Mouse (Mus musculus) kidney, embryonic 15.5 days (tissue): ENCODE data around the gene Borcs8. TPM values are rescaled to one million over a fixed set of nuclear protein-coding genes. Genes with fewer than 3 reads are reported as not detected.

Source experiments
- ATAC-seq: fragments of 200-750 bp; cut with Nextera tagmentation; replicated peaks from 2 replicates; pipeline ENCODE4 v1.8.0; 2017; ENCODE audit warnings: moderate TSS enrichment; ENCODE audit not compliant: low FRiP score
- H3K27ac ChIP-seq: fragments of 300-500 bp; sonication (generic); 2 replicates; pipeline ENCODE4 v1.5.1; 2015; ENCODE audit warnings: mild to moderate bottlenecking, inconsistent platforms
- H3K27me3 ChIP-seq: fragments of 300-500 bp; sonication (generic); 2 replicates; pipeline ENCODE4 v1.6.1; 2015; ENCODE audit warnings: inconsistent platforms
- H3K36me3 ChIP-seq: fragments of 300-500 bp; sonication (generic); 2 replicates; pipeline ENCODE4 v1.6.1; 2015; ENCODE audit warnings: inconsistent platforms
- H3K4me1 ChIP-seq: fragments of 300-500 bp; sonication (generic); 2 replicates; pipeline ENCODE4 v1.6.1; 2015; ENCODE audit warnings: inconsistent platforms
- H3K4me2 ChIP-seq: fragments of 300-500 bp; sonication (generic); 2 replicates; pipeline ENCODE4 v1.6.1; 2015; ENCODE audit warnings: moderate library complexity, mild to moderate bottlenecking, inconsistent platforms
- H3K4me3 ChIP-seq: fragments of 300-500 bp; sonication (generic); replicated peaks from 2 replicates; pipeline ENCODE4 v1.5.1; 2015; ENCODE audit warnings: mild to moderate bottlenecking, inconsistent platforms
- H3K9ac ChIP-seq: fragments of 300-500 bp; sonication (generic); 2 replicates; pipeline ENCODE4 v1.6.1; 2015; ENCODE audit warnings: mild to moderate bottlenecking, inconsistent platforms
- H3K9me3 ChIP-seq: fragments of 300-500 bp; sonication (generic); replicated peaks from 2 replicates; pipeline ENCODE4 v1.6.1; 2016; ENCODE audit warnings: inconsistent platforms
- WGBS: fragments of 180-500 bp; shearing (Covaris S2); methylation state at CpG from one replicate; pipeline ENCODE4 v1.1.7; 2015; ENCODE audit warnings: mixed read lengths; 5-methylcytosine and 5-hydroxymethylcytosine counted together
- polyA plus RNA-seq: library from polyadenylated mRNA; unstranded; fragments of >200 nt; fragmentation: Nextera tagmentation; extraction: Ambion mirVana; gene quantifications from 2 replicates; pipeline ENCODE4 v1.2.1, GENCODE M21; 2015

Gene Borcs8
- polyA plus RNA-seq, 1 experiment from 2014 or later: 47.8 TPM

DNA sequence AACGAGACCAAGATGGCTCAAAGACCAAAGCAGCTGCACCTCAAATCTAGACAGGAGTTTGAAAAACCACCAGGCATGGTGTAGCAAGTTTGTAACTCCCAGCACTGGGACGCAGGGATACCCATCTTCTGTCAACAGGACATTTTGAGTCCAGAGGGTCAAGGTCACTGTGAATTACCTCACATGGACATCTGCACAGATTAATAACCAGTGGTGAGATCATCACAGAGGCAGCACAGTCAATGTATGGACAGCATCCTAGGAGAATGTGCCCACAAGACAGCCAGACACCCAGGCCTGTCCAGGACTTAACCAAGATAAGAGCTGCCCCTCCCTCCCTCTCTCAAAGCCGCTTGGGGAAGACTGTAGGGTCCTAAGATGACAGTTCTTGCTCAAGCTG, 30.8 kb downstream of the Borcs8 start:
- WGBS: 78% methylated on average over 3 of the region's 3 CpGs
- 0 out of 2 replicates have a peak overlapping the region, but pooled peaks have one; percentile 33 for H3K27ac ChIP-seq
- H3K4me1 ChIP-seq: peaks cover 44% of the 10 kb centered on the region
- no peak overlapping the region for H3K4me2 ChIP-seq
- H3K27me3 ChIP-seq: peaks cover 15% of the 10 kb centered on the region
- no peak overlapping the region for H3K9ac ChIP-seq
- no peak for ATAC-seq
- no peaks in the 10 kb centered on the region for H3K9me3 ChIP-seq
- no peak overlapping the region for H3K4me3 ChIP-seq
- H3K36me3 ChIP-seq: 0 out of 2 replicates have a peak, but pooled peaks cover 8% of the 10 kb centered on the region

DNA sequence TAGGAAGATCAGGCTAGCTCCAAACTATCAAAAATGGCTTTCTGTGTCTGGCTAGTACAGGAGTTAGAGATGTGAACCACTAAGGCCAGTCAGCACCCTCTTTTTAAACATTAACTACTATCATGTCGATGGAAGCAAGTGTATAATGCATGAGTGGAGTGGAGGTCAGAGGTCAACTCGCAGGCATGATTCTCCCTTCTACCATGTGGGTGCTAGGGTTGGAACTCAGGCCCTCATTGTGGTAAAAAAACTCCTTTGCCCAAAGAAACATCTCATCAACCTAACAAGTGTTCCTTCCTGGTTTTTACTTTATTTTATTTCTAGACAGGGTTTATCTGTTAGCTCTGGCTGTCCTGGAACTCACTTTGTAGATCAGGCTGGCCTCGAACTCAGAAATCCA, 31.4 kb downstream of the Borcs8 start:
- ATAC-seq: no peak
- Histone ChIP-seq H3K9me3 (no peaks in the 10 kb centered on the region), H3K27ac (0 out of 2 replicates have a peak overlapping the region, but pooled peaks have one; percentile 33), H3K4me2 (no peak overlapping the region), H3K4me1 (peaks cover 39% of the 10 kb centered on the region), H3K36me3 (0 out of 2 replicates have a peak, but pooled peaks cover 8% of the 10 kb centered on the region), H3K4me3 (no peak overlapping the region), H3K27me3 (peaks cover 9% of the 10 kb centered on the region), H3K9ac (no peak overlapping the region)
- WGBS: 56% methylated on average over 3 of the region's 3 CpGs

- Histone ChIP-seq H3K27ac (peak overlapping the region; percentile 76; the same call in 1 of the 2 replicates), H3K27me3 (0 out of 2 replicates have a peak, but pooled peaks cover 4% of the 10 kb centered on the region), H3K4me1 (peaks cover 35% of the 10 kb centered on the region), H3K9me3 (no peaks in the 10 kb centered on the region), H3K9ac (no peak overlapping the region), H3K36me3 (0 out of 2 replicates have a peak, but pooled peaks cover 8% of the 10 kb centered on the region), H3K4me3 (peak overlapping the region; percentile 65; the same call in 1 of the 2 replicates), H3K4me2 (peak overlapping the region; percentile 66)
- ATAC-seq: no peak
- WGBS: 70% methylated on average over 7 of the region's 7 CpGs
These were observed 31.9 kb downstream of the Borcs8 start for GRCm38 (mm10) chr8:70171240-70171639.

- peak; percentile 96 for ATAC-seq
- WGBS: 2% methylated on average over 27 of the region's 27 CpGs
- peaks cover 26% of the 10 kb centered on the region for H3K4me1 ChIP-seq
- H3K36me3 ChIP-seq: peaks cover 16% of the 10 kb centered on the region
- H3K9ac ChIP-seq: peak within 1 kb of the TSS; percentile 74
- H3K27ac ChIP-seq: peak within 1 kb of the TSS; percentile 76
- 0 out of 2 replicates have a peak, but pooled peaks cover 4% of the 10 kb centered on the region for H3K27me3 ChIP-seq
- H3K4me3 ChIP-seq: peak within 1 kb of the TSS; percentile 65
- no peaks in the 10 kb centered on the region for H3K9me3 ChIP-seq
- peak within 1 kb of the TSS; percentile 66 for H3K4me2 ChIP-seq
These were observed 32.9 kb downstream of the Borcs8 start, which contains the start of gene Tmem161a for GRCm38 (mm10) chr8:70172043-70172681. TSS of gene Tmem161a (plus strand) at chr8:70172356.

GRCm38 (mm10) chr8:70173320-70173719, 34.0 kb downstream of the Borcs8 start:
- 0 out of 2 replicates have a peak, but pooled peaks cover 1% of the 10 kb centered on the region for H3K27me3 ChIP-seq
- no peak overlapping the region for H3K27ac ChIP-seq
- no peaks in the 10 kb centered on the region for H3K9me3 ChIP-seq
- 73% methylated on average over 5 of the region's 5 CpGs for WGBS
- H3K36me3 ChIP-seq: peaks cover 27% of the 10 kb centered on the region
- no peak for ATAC-seq
- H3K4me2 ChIP-seq: peak overlapping the region; percentile 66
- peak overlapping the region; percentile 65 for H3K4me3 ChIP-seq
- peak overlapping the region; percentile 74; the same call in 1 of the 2 replicates for H3K9ac ChIP-seq
- peaks cover 25% of the 10 kb centered on the region for H3K4me1 ChIP-seq

DNA sequence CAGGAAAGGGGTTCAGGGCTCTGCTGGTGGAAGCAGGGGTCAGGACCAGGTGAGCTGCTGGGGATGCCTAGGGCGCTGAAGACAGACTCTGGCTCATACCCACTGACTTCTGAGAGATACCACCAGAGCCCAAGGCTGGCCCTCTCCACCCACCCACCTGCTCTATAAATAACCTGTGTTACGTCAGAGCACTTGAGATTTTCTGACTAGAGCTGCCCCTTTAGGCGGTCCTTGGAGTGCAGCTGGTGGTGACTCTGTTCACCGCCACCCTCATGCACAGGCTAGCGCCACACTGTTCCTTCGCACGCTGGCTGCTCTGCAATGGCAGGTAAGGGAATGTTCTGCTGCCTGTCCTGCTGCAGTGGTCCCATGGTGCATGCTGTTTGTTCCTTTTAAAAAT, 34.8 kb downstream of the Borcs8 start:
- H3K4me2 ChIP-seq: no peak overlapping the region
- no peak overlapping the region for H3K9ac ChIP-seq

DNA sequence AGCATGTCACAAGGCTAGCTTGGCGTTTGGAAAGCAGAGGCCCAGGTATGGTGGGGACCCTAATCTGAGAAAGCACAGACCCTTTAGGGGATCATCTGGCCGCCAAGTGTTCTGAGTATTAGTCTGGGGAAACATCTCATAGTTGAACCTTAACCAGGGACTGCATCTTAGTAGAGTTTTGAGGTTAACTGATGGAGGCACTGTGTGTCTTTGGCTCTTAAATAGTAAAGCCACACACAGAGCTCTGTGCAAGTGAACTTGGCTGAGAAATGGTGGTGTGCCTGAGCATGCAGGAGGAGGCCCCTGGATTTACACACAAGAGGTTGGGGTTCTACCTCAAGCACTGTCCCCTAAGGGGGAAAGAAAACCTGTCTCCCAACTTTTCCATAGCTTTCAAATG, 38.9 kb downstream of the Borcs8 start:
- no peak overlapping the region for H3K4me2 ChIP-seq
- WGBS: 93% methylated on average over 2 of the region's 2 CpGs
- H3K27ac ChIP-seq: no peak overlapping the region
- H3K27me3 ChIP-seq: no peaks in the 10 kb centered on the region
- no peak overlapping the region for H3K9ac ChIP-seq
- H3K36me3 ChIP-seq: peaks cover 70% of the 10 kb centered on the region
- no peak overlapping the region for H3K4me3 ChIP-seq
- H3K4me1 ChIP-seq: peaks cover 11% of the 10 kb centered on the region
- ATAC-seq: no peak
- H3K9me3 ChIP-seq: no peaks in the 10 kb centered on the region

More for the DNA sequence above, 34.8 kb downstream of the Borcs8 start:
- Histone ChIP-seq H3K9me3 (no peaks in the 10 kb centered on the region), H3K36me3 (peaks cover 35% of the 10 kb centered on the region), H3K27ac (no peak overlapping the region), H3K4me1 (peaks cover 25% of the 10 kb centered on the region), H3K27me3 (no peaks in the 10 kb centered on the region), H3K4me3 (no peak overlapping the region)
- ATAC-seq: no peak
- 90% methylated on average over 7 of the region's 7 CpGs for WGBS

DNA sequence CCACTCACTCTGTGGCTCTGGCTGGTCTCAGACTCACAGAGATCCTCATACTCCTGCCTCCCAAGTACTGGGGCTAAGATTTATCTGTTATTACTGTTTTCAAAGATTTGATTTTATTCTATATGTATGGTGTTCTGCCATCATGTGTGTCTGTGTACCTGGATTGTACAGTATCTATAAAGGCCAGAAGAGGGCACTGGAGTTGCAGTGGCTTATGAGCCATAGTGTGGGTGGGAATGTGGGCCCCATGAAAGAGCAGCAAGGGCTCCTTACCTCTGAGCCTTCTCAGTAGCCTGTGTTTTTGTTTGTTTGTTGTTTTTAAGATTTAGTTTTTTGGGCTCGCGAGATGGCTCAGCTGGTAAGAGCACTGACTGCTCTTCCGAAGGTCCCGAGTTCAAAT, 39.8 kb downstream of the Borcs8 start:
- WGBS: 97% methylated on average over 4 of the region's 4 CpGs
- Histone ChIP-seq H3K4me1 (peaks cover 4% of the 10 kb centered on the region; the same call in 1 of the 2 replicates), H3K36me3 (peaks cover 74% of the 10 kb centered on the region)

GRCm38 (mm10) chr8:70181212-70181902, 42.1 kb downstream of the Borcs8 start:
- no peaks in the 10 kb centered on the region for H3K9me3 ChIP-seq
- no peak; the same call in 1 of the 2 replicates for ATAC-seq
- H3K27me3 ChIP-seq: no peaks in the 10 kb centered on the region
- WGBS: 58% methylated on average over 16 of the region's 16 CpGs
- no peak overlapping the region for H3K27ac ChIP-seq
- H3K4me3 ChIP-seq: no peak overlapping the region
- H3K36me3 ChIP-seq: peaks cover 66% of the 10 kb centered on the region
- H3K4me1 ChIP-seq: 0 out of 2 replicates have a peak, but pooled peaks cover 2% of the 10 kb centered on the region
- H3K4me2 ChIP-seq: no peak overlapping the region
- H3K9ac ChIP-seq: no peak overlapping the region

More for the DNA sequence above, 39.8 kb downstream of the Borcs8 start:
- Histone ChIP-seq H3K27me3 (no peaks in the 10 kb centered on the region), H3K9me3 (no peaks in the 10 kb centered on the region), H3K4me3 (no peak overlapping the region), H3K27ac (no peak overlapping the region), H3K9ac (no peak overlapping the region), H3K4me2 (no peak overlapping the region)
- no peak for ATAC-seq

DNA sequence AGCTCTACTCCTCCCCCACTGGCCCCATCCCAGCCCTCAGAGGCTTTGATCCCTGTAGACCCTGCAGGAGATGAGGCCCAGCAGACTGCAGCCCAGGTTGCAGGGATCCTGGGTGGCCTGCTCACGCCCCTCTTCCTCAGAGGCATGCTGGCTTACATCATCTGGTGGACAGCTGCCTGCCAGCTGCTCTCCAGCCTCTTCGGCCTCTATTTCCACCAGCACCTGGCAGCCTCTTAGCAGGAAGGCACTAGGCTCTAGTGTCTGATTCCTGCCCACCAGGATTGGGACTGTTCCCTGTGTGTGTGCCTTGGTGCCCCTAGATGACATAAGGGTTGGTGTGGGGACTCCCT, 42.6 kb downstream of the Borcs8 start:
- no peak for ATAC-seq
- WGBS: 32% methylated on average over 2 of the region's 2 CpGs

DNA sequence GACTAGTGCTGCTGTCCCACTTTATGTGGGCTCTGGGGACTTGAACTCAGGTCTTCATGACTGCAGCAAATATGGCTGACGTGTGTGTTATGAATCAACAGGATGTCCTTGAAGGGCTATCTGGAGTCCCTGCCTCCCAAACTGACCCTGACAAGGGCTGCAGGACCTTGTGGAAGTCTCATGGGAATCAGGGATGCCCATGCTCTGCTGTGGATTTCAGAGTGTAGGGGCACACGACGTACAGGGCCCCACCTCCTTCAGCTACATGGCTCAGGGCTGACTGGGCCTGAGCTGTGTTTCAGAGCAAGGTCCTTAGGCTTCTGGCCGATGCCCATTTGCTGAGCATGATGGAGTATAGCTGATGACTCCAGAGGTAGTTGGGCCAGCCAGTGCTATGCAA, 43.9 kb downstream of the Borcs8 start:
- WGBS: 86% methylated on average over 4 of the region's 4 CpGs

More for the DNA sequence above, 42.6 kb downstream of the Borcs8 start:
- Histone ChIP-seq H3K27me3 (no peaks in the 10 kb centered on the region), H3K4me1 (0 out of 2 replicates have a peak, but pooled peaks cover 4% of the 10 kb centered on the region), H3K9ac (no peak overlapping the region), H3K4me3 (no peak overlapping the region), H3K9me3 (no peaks in the 10 kb centered on the region), H3K4me2 (no peak overlapping the region), H3K36me3 (peaks cover 60% of the 10 kb centered on the region), H3K27ac (no peak overlapping the region)

GRCm38 (mm10) chr8:70188707-70189106, 49.4 kb downstream of the Borcs8 start:
- Histone ChIP-seq H3K4me1 (0 out of 2 replicates have a peak, but pooled peaks cover 4% of the 10 kb centered on the region), H3K9ac (no peak overlapping the region), H3K4me2 (no peak overlapping the region), H3K36me3 (peaks cover 6% of the 10 kb centered on the region; the same call in 1 of the 2 replicates), H3K9me3 (no peaks in the 10 kb centered on the region), H3K27ac (no peak overlapping the region), H3K27me3 (no peaks in the 10 kb centered on the region), H3K4me3 (no peak overlapping the region)
- 66% methylated on average over 7 of the region's 7 CpGs for WGBS
- no peak for ATAC-seq

More for the DNA sequence above, 43.9 kb downstream of the Borcs8 start:
- H3K4me3 ChIP-seq: no peak overlapping the region
- no peaks in the 10 kb centered on the region for H3K9me3 ChIP-seq
- no peak overlapping the region for H3K4me2 ChIP-seq
- no peak for ATAC-seq
- H3K4me1 ChIP-seq: 0 out of 2 replicates have a peak, but pooled peaks cover 4% of the 10 kb centered on the region
- H3K27me3 ChIP-seq: no peaks in the 10 kb centered on the region
- no peak overlapping the region for H3K9ac ChIP-seq
- H3K27ac ChIP-seq: no peak overlapping the region
- H3K36me3 ChIP-seq: peaks cover 51% of the 10 kb centered on the region
